ENCODE assay signal across 8 mouse cellular contexts in genomic region chr8:128024774-128025222, GRCm38 (mm10).
A peak's percentile ranks its signal among the peaks of the same experiment; 100 is the strongest.
DNase-seq lines count a peak whose midpoint lies in the region; ATAC-seq and TF ChIP-seq lines count a peak whose summit lies in the region.

No protein-coding gene starts in this region.

- peak overlapping the region; percentile 11; the same call in 1 of the 2 replicates for H3K4me2 ChIP-seq in heart, embryonic 16.5 days (ENCODE audit: low read depth, low read length)
- no peak overlapping the region for H3K4me2 ChIP-seq in neural tube, embryonic 12.5 days (replicated peaks)

- peaks cover 3% of the 10 kb centered on the region for H3K4me1 ChIP-seq in testis, adult 2 months (ENCODE audit: control insufficient read depth, insufficient read depth, low read length)
- H3K4me1 ChIP-seq in heart, embryonic 16.5 days (ENCODE audit: control insufficient read depth, insufficient read depth, low read length): peaks cover 25% of the 10 kb centered on the region
- peaks cover 11% of the 10 kb centered on the region for H3K4me1 ChIP-seq in neural tube, embryonic 12.5 days

- DNase-seq in testis, postnatal 14 days (ENCODE audit: low spot score): no peak
- peak; percentile 45 to 65 for DNase-seq in kidney, postnatal 4 days
- no peak for DNase-seq in ovary, postnatal 14 days (ENCODE audit: low spot score)
- DNase-seq in frontal cortex, postnatal 36 days (ENCODE audit: low spot score in 2 of 2): no peak
- DNase-seq in frontal cortex, postnatal 10 days (ENCODE audit: low spot score in 2 of 2): no peak

- peak; percentile 66 for ATAC-seq in heart, embryonic 16.5 days (replicated peaks; ENCODE audit: extremely low read depth, insufficient read depth, low FRiP score)
- peak; percentile 48 for ATAC-seq in neural tube, embryonic 12.5 days (ENCODE audit: low FRiP score, low read depth)

- WGBS in heart, embryonic 16.5 days: 0% methylated on average over 1 of the region's 2 CpGs
- WGBS in neural tube, embryonic 12.5 days: no CpG with 5 or more reads among the region's 2 CpGs

- no peaks in the 10 kb centered on the region for H3K9me3 ChIP-seq in heart, embryonic 16.5 days (replicated peaks; ENCODE audit: control insufficient read depth, low read length)
- H3K9me3 ChIP-seq in neural tube, embryonic 12.5 days: no peaks in the 10 kb centered on the region

- no peak overlapping the region for H3K4me3 ChIP-seq in testis, adult 2 months (ENCODE audit: control insufficient read depth, low read depth, low read length)
- no peak overlapping the region for H3K4me3 ChIP-seq in heart, embryonic 16.5 days (ENCODE audit: low read length)
- no peak overlapping the region for H3K4me3 ChIP-seq in neural tube, embryonic 12.5 days

- H3K9ac ChIP-seq in heart, embryonic 16.5 days (ENCODE audit: low read length): no peak overlapping the region
- H3K9ac ChIP-seq in neural tube, embryonic 12.5 days: no peak overlapping the region

- 0 out of 2 replicates have a peak overlapping the region, but pooled peaks have one; percentile 29 for H3K27ac ChIP-seq in testis, adult 2 months (ENCODE audit: control insufficient read depth, insufficient read depth, low read depth, low read length)
- peak overlapping the region; percentile 89 for H3K27ac ChIP-seq in heart, embryonic 16.5 days (ENCODE audit: low read length)
- H3K27ac ChIP-seq in neural tube, embryonic 12.5 days: no peak overlapping the region

- no peaks in the 10 kb centered on the region for H3K27me3 ChIP-seq in testis, adult 2 months (ENCODE audit: control insufficient read depth, insufficient read depth, low read length)
- H3K27me3 ChIP-seq in heart, embryonic 16.5 days (ENCODE audit: control insufficient read depth, insufficient read depth, low read length): no peaks in the 10 kb centered on the region
- H3K27me3 ChIP-seq in neural tube, embryonic 12.5 days (replicated peaks): no peaks in the 10 kb centered on the region

- no peak for TF ChIP-seq CTCF in testis, adult 2 months (IDR thresholded peaks at IDR 0.05; ENCODE audit: control insufficient read depth, insufficient read depth, insufficient replicate concordance, low read depth, low read length)

- no peaks in the 10 kb centered on the region for H3K36me3 ChIP-seq in testis, adult 2 months (ENCODE audit: control insufficient read depth, insufficient read depth, low read length)
- H3K36me3 ChIP-seq in heart, embryonic 16.5 days (ENCODE audit: control insufficient read depth, insufficient read depth): no peaks in the 10 kb centered on the region
- H3K36me3 ChIP-seq in neural tube, embryonic 12.5 days: no peaks in the 10 kb centered on the region

- TF ChIP-seq POLR2A in testis, adult 2 months (IDR thresholded peaks at IDR 0.05; ENCODE audit: control insufficient read depth, low read depth, low read length): no peak

Comparison
In these comparisons a context has a peak if more than half of its experiments do, and no peak if none do; other contexts are left out.
1. DNase-seq: peak in kidney, postnatal 4 days (2 of 2); none in testis, postnatal 14 days (single experiment), ovary, postnatal 14 days (single experiment), frontal cortex, postnatal 36 days (0 of 2) and frontal cortex, postnatal 10 days (0 of 2).